Mouse (Mus musculus) E14TG2a.4 (cell line): ENCODE results near the gene Mkrn2.

Experiments
- CTCF ChIP-seq: conservative IDR thresholded peaks from 2 replicates; pipeline ENCODE4 v1.5.1; 2014; ENCODE audit warnings: low read length
- NANOG ChIP-seq: IDR thresholded peaks from 2 replicates; pipeline ENCODE4 v1.6.1; 2014; ENCODE audit warnings: borderline replicate concordance, low read length, mixed read lengths
- POU5F1 ChIP-seq: IDR thresholded peaks from 2 replicates; pipeline ENCODE4 v1.6.1; 2014; ENCODE audit warnings: low read length, borderline replicate concordance

- no peak for TF ChIP-seq POU5F1
- TF ChIP-seq CTCF: no peak
- no peak; the same call in 1 of the 2 replicates for TF ChIP-seq NANOG
These were observed 49.0 kb downstream of the Mkrn2 start for GRCm38 (mm10) chr6:115650476-115651427.
